Mouse (Mus musculus) monocyte, adult 5-6 weeks (primary cell): ENCODE data around the gene Dtx3. TPM values are rescaled to one million over a fixed set of nuclear protein-coding genes. Genes with fewer than 3 reads are reported as not detected.

Experiments used
- ATAC-seq: fragments of 153-309, 156-312 bp; replicated peaks from 2 replicates; pipeline ENCODE4 v1.8.0; 2017; ENCODE audit warnings: mild to moderate bottlenecking; ENCODE audit not compliant: low TSS enrichment, insufficient number of reproducible peaks, severe bottlenecking, poor library complexity, low FRiP score
- total RNA-seq: library from RNA; stranded (forward); fragments of 200-1000, 200-491, 200-594 nt; gene quantifications from 3 replicates; pipeline ENCODE4 v1.2.3, GENCODE M21; 2017

Gene Dtx3
- total RNA-seq, 1 experiment from 2014 or later: 8.8 TPM

DNA sequence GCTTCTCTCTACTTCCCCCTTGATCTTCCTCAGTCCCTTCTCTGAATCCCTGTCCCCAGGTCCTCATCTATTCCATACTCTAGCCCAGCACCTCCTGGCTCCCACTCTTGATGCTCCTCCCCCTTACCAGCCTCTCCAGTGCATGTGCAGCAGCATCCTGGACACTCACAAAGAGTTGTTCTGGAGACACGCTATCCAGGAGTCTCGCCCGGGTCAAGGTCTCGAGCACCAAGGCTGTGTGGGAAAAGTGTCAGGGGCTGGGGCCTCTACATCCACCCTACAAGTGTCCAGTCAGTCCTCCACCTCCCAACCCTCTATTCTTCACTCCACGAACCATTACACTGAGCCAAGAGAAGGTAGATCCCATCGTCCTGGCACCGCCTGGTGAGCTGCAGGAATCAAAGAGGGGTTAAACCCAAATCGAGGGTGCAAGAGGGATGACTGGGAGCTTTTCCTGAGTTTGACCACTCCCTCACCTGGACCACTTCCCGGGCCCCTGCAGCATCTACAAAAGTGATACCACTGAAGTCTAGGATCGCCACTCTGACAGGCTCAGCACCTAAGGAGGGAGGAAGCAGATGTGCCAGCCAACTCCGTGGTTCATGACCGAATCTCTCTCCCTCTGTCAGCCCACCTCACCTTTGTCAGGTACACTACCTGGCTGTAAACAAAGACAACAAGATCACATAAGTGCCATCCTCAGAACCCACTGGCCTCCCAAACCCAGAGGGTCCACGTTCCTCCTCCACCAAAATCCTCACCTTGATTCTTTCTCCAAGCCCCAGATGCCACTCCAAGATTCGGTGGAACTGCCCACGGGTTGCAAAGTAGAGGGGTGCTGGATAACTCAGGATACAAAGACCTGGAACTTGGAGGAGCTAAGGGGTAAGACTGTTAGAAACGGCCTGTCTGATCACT, 22.1 kb downstream of the Dtx3 start:
- no peak for ATAC-seq

- ATAC-seq: no peak
Observed at GRCm38 (mm10) chr10:127171631-127172200, 23.8 kb downstream of the Dtx3 start.

DNA sequence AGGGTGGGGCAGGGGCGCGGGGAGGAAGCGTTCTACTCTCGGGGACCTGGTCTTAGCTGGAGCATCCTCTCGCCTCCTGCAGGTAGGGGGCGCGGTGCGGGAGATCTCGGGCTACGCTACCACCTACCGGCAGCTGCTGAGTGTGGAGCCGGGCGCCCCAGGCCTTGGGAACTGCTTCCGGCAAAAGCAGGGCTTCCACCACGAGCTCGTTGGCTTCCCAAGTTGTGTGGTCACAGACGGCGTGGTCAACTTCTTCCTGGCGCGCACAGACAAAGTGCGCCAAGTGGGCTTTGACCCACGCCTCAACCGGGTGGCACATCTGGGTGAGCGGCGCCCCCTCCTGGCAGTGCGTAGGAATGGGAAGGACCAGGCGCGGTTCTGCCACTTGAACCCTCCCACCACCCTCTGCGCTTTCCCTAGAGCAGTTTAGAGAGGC, 24.7 kb downstream of the Dtx3 start:
- peak; percentile 60 for ATAC-seq

DNA sequence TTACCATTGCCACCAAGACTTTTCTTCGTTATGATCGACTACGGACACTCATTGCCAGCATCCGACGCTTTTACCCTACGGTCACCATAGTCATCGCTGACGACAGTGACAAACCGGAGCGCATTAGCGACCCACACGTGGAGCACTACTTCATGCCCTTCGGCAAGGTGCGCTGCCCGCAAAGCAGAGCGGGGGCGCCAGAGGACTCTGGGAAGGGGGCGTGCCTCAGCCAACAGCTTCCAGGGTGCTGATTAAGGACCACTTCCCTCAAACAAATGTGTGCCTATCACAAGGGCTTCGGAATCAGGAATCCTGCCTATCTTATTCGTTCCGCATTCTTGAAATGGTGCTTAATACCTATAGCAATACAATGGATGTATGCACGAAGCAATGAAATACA, 25.5 kb downstream of the Dtx3 start:
- ATAC-seq: no peak

DNA sequence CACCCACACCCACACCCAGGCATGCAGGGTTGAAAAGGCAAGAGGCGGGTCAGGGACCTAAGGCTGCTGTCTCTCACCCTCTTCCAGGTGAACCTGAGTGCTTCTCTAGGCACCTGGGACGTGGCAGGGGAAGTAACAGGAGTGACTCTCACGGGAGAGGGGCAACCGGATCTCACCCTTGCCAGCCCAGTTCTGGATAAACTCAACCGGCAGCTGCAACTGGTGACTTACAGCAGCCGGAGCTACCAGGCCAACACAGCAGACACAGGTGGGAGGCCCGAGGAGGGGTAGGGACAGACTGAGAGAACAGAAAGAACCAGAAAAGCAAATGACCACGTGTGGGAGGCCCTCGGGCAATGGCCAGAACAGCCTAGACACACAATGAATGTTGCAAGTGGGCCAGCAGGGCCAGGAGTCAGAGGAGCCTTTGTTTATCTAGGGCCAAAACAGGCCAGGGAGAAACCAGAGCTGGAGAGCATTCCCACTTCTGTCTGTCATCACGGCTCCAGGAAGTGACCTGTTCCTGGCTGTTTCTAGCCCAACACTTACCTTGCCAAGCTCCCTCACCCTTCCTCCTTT, 27.8 kb downstream of the Dtx3 start:
- no peak for ATAC-seq

- no peak; the same call in 1 of the 2 replicates for ATAC-seq
Observed at GRCm38 (mm10) chr10:127166771-127167613, 28.5 kb downstream of the Dtx3 start.

DNA sequence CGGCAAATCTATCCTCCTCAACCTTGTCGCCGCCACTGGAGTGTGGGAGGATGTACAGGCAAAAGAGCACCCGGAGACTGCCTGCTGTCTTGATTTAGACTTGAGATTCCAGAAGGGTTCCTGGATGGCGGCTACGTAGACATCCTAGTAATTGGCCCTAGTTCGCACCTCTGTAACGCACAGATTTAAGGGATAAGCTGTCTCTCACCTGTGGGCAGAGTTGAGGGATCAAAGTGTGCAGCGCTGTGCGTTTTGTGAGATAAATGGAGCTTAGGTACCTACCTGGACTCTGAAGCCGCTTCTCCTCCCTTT, 29.2 kb downstream of the Dtx3 start:
- ATAC-seq: no peak

DNA sequence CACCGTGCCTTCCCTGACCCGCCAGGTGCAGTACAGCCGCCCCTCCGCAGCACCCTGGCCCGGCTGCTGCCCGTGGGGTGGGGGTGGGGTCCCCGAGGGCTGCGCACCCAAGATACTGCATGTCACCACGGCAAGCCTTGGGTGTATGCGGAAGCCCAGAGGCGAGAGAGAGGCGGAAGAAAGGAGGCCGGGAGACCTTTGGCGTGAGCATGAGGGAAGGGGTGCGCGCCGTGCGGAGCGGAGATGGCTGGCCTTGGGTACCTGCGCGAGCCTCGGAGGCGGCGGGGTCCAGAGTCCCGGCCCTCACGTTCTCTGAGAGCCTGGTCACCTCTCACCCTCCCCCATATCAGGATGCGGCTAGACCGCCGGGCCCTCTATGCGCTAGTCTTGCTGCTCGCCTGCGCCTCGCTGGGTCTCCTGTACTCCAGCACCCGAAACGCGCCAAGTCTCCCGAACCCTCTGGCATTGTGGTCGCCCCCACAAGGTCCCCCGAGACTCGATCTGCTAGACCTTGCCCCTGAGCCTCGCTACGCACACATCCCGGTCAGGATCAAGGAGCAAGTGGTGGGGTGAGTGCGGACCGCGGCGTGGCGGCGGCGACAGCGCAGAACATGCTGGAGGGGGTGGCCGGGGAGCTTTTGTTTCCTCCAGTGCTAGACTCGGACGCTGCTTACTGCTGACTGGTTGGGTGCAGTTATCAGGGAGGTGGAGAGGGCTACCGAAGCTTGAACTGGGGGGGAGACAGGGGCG, 29.7 kb downstream of the Dtx3 start:
- 0 out of 2 replicates have a peak, but pooled peaks have one; percentile 11 for ATAC-seq

DNA sequence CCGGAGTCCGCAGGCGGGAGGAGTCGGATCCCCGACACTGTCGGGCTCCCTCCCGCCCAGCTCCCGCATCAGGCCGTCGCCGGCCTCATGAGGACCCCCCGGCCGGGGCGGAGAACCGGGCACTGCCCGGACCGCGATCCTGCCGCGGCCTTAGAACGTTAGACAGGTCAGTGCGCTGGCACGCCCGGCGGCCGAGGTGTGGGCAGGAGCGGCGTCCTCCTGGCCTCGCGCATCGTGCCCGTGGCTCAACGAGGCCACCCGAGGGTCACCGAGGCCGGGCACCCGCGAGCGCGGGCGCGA, 30.2 kb downstream of the Dtx3 start:
- ATAC-seq: no peak

- peak; percentile 69 for ATAC-seq
Observed at GRCm38 (mm10) chr10:127164631-127165353, 30.7 kb downstream of the Dtx3 start, which contains the start of gene B4galnt1. TSS of gene B4galnt1 (plus strand) at chr10:127165225.

GRCm38 (mm10) chr10:127164190-127164589, 31.3 kb downstream of the Dtx3 start:
- ATAC-seq: no peak

DNA sequence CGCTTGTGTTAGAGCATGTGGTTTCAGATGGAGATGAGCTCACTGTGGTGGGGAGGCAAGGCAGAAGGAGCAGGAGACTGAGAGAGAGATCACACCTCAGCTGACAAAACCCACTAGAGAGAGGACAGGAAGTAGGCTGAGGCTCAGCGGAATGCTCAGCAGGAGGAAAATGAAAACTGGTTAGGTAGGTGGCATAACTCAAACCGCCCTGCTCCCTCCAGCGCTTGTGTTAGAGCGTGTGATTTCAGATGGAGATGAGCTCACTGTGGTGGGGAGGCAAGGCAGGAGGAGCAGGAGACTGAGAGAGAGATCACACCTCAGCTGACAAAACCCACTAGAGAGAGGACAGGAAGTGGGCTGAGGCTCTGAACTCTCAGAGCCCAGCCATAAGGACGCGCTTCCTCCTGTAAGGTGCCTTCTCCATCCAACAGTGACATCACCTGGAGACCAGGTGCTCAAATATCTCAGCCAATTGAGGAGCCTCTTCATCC, 32.7 kb downstream of the Dtx3 start:
- ATAC-seq: peak; percentile 49

DNA sequence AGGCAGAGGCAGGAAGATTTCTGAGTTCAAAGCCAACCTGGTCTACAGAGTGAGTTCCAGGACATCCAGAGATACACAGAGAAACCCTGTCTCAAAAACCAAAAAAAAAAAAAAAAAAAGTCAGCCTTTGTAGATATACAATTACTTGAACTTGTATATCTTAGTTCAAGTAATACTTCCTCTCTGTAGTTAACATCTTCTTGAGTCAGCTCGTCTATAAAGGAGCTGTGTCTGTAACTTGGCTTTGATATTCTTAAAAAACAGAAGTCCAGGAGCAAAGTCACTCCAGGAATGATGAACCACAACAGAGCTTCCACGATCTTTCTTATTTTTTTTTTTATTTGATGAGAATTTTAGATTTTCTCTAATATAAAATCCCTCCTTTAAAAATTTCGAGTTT, 34.8 kb downstream of the Dtx3 start:
- ATAC-seq: no peak

GRCm38 (mm10) chr10:127160081-127160480, 35.4 kb downstream of the Dtx3 start:
- no peak for ATAC-seq

DNA sequence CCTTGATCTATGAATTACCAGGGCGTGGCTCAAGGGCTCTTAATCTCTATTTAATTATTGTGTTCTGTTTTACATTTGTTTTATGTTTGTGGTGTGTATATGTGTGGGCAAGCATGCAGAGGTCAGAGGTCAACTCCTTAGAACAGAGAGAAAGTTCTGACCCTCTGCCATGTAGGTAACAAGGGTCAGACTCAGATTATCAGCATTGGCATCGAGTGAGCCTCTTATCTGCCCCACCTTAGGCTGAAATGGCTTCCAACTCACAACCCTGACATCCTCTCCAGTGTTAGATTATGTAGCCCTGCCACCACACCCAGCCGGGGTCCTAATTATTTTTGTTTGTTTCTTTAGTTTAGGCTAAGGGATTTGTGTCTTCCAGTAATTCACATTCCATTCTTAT, 37.1 kb downstream of the Dtx3 start:
- no peak for ATAC-seq

GRCm38 (mm10) chr10:127156511-127156910, 39.0 kb downstream of the Dtx3 start:
- ATAC-seq: no peak

- ATAC-seq: no peak
Observed at GRCm38 (mm10) chr10:127156089-127156488, 39.4 kb downstream of the Dtx3 start.

DNA sequence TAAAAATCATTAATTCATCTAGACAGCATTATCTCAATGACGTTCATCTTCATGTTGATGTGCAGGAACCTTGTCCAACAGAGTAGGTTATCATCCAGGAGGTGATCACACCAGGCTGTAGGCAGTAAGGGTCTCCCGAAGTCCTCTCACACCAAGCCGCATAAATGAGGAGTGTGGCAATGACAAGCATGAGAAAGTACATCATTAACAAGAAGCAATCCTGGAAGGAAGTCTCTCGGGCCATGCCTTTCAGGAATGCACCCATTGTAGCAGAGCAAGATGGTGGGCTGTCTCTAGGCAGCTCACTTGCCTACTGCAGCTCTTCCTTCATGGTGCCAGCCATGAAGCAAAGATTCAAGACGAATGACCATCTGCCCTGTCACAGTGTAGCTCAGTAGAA, 40.9 kb downstream of the Dtx3 start:
- ATAC-seq: no peak
